Mouse (Mus musculus) stomach, postnatal 0 days (tissue): ENCODE data around the gene Fgfr2. TPM values are rescaled to one million over a fixed set of nuclear protein-coding genes. Genes with fewer than 3 reads are reported as not detected.

Source experiments
- ATAC-seq: fragments of 200-750 bp; cut with Nextera tagmentation; 2 replicates; pipeline ENCODE4 v1.8.0; 2017; ENCODE audit not compliant: low FRiP score, low TSS enrichment
- DNase-seq: peaks from one replicate; pipeline ENCODE4 v3.0.0-alpha.2; 2016; ENCODE audit warnings: low spot score
- H3K27ac ChIP-seq: fragments of 300-500 bp; sonication (generic); replicated peaks from 2 replicates; pipeline ENCODE4 v1.5.1; 2014; ENCODE audit warnings: mild to moderate bottlenecking, control low read depth
- H3K27me3 ChIP-seq: fragments of 300-500 bp; sonication (generic); 2 replicates; pipeline ENCODE4 v1.6.1; 2014; ENCODE audit warnings: low read length; ENCODE audit not compliant: control insufficient read depth, insufficient read depth
- H3K36me3 ChIP-seq: fragments of 300-500 bp; sonication (generic); 2 replicates; pipeline ENCODE4 v1.6.1; 2014; ENCODE audit warnings: low read length, mixed read lengths; ENCODE audit not compliant: control insufficient read depth, insufficient read depth
- H3K4me1 ChIP-seq: fragments of 300-500 bp; sonication (generic); replicated peaks from 2 replicates; pipeline ENCODE4 v1.6.1; 2014; ENCODE audit warnings: antibody characterized with exemption; ENCODE audit not compliant: control insufficient read depth, insufficient read depth
- H3K4me2 ChIP-seq: fragments of 300-500 bp; sonication (generic); replicated peaks from 2 replicates; pipeline ENCODE4 v1.6.1; 2014; ENCODE audit warnings: low read depth, mild to moderate bottlenecking, control low read depth, moderate library complexity
- H3K4me3 ChIP-seq: fragments of 300-500 bp; sonication (generic); 2 replicates; pipeline ENCODE4 v1.5.1; 2014; ENCODE audit warnings: low read depth, low read length, control low read depth
- H3K9ac ChIP-seq: fragments of 300-500 bp; sonication (generic); 2 replicates; pipeline ENCODE4 v1.6.1; 2014; ENCODE audit warnings: mild to moderate bottlenecking, low read length, control low read depth, mixed read lengths
- H3K9me3 ChIP-seq: fragments of 300-500 bp; sonication (generic); 2 replicates; pipeline ENCODE4 v1.6.1; 2016; ENCODE audit warnings: low read length; ENCODE audit not compliant: control insufficient read depth
- CTCF ChIP-seq: IDR thresholded peaks from 2 replicates; pipeline ENCODE4 v1.5.1; 2016; ENCODE audit warnings: antibody characterized with exemption, low read depth, mild to moderate bottlenecking, moderate library complexity
- EP300 ChIP-seq: optimal IDR thresholded peaks from 2 replicates; pipeline ENCODE3; 2016; ENCODE audit warnings: antibody characterized with exemption
- WGBS: fragments of 180-500 bp; shearing (Covaris S2); extraction: QIAGEN DNeasy Blood & Tissue Kit; methylation state at CpG from one replicate; pipeline ENCODE4 v1.1.7; 2014; 5-methylcytosine and 5-hydroxymethylcytosine counted together
- polyA plus RNA-seq: library from polyadenylated mRNA; unstranded; fragments of >200 nt; fragmentation: Nextera tagmentation; extraction: Ambion mirVana; gene quantifications from 2 replicates; pipeline ENCODE4 v1.2.1, GENCODE M21; 2015

Gene Fgfr2
- polyA plus RNA-seq, 1 experiment from 2014 or later: 60.8 TPM

- Histone ChIP-seq H3K4me3 (no peak overlapping the region), H3K4me1 (no peaks in the 10 kb centered on the region), H3K27ac (no peak overlapping the region), H3K36me3 (no peaks in the 10 kb centered on the region), H3K27me3 (no peaks in the 10 kb centered on the region), H3K9ac (no peak overlapping the region), H3K4me2 (no peak overlapping the region), H3K9me3 (no peaks in the 10 kb centered on the region)
- no peak for ATAC-seq
- no peak for TF ChIP-seq CTCF
- TF ChIP-seq EP300: no peak
- WGBS: 50% methylated on average over 7 of the region's 7 CpGs
- no peak for DNase-seq
These were observed 1960.9 kb downstream of the Fgfr2 start for GRCm38 (mm10) chr7:131162251-131162650.

GRCm38 (mm10) chr7:131153044-131153443, 1970.1 kb downstream of the Fgfr2 start:
- Histone ChIP-seq H3K4me1 (no peaks in the 10 kb centered on the region), H3K36me3 (no peaks in the 10 kb centered on the region), H3K9ac (no peak overlapping the region), H3K27ac (no peak overlapping the region), H3K27me3 (no peaks in the 10 kb centered on the region), H3K4me2 (no peak overlapping the region), H3K9me3 (no peaks in the 10 kb centered on the region), H3K4me3 (no peak overlapping the region)
- TF ChIP-seq EP300: no peak
- TF ChIP-seq CTCF: no peak
- WGBS: 70% methylated on average over 5 of the region's 5 CpGs
- DNase-seq (no peak), ATAC-seq (0 out of 2 replicates have a peak, but pooled peaks have one; percentile 38)

GRCm38 (mm10) chr7:131150179-131150578, 1973.0 kb downstream of the Fgfr2 start:
- 65% methylated on average over 3 of the region's 3 CpGs for WGBS
- no peaks in the 10 kb centered on the region for H3K27me3 ChIP-seq
- DNase-seq: no peak
- no peak overlapping the region for H3K4me3 ChIP-seq
- H3K9me3 ChIP-seq: no peaks in the 10 kb centered on the region
- no peaks in the 10 kb centered on the region for H3K4me1 ChIP-seq
- no peak overlapping the region for H3K27ac ChIP-seq
- no peak for TF ChIP-seq CTCF
- H3K9ac ChIP-seq: no peak overlapping the region
- ATAC-seq: no peak
- H3K36me3 ChIP-seq: no peaks in the 10 kb centered on the region
- H3K4me2 ChIP-seq: no peak overlapping the region

GRCm38 (mm10) chr7:131146214-131146613, 1976.9 kb downstream of the Fgfr2 start, which contains the start of gene 4933402N03Rik:
TSS of gene 4933402N03Rik (minus strand) at chr7:131146314.
- no peak within 1 kb of the TSS for H3K27ac ChIP-seq
- DNase-seq (no peak), ATAC-seq (no peak)
- no peak within 1 kb of the TSS for H3K4me2 ChIP-seq
- no peaks in the 10 kb centered on the region for H3K4me1 ChIP-seq
- H3K4me3 ChIP-seq: no peak within 1 kb of the TSS
- TF ChIP-seq EP300 (no peak), CTCF (no peak)
- 79% methylated on average over 2 of the region's 2 CpGs for WGBS
- H3K27me3 ChIP-seq: no peaks in the 10 kb centered on the region
- H3K9ac ChIP-seq: no peak within 1 kb of the TSS
- H3K9me3 ChIP-seq: no peaks in the 10 kb centered on the region
- no peaks in the 10 kb centered on the region for H3K36me3 ChIP-seq

GRCm38 (mm10) chr7:131133181-131133580, 1990.0 kb downstream of the Fgfr2 start:
- ATAC-seq: no peak
- DNase-seq: no peak
- Histone ChIP-seq H3K9ac (no peak overlapping the region), H3K36me3 (no peaks in the 10 kb centered on the region), H3K27ac (no peak overlapping the region), H3K9me3 (no peaks in the 10 kb centered on the region), H3K4me3 (no peak overlapping the region), H3K4me2 (no peak overlapping the region), H3K27me3 (no peaks in the 10 kb centered on the region), H3K4me1 (no peaks in the 10 kb centered on the region)
- TF ChIP-seq EP300 (no peak), CTCF (no peak)
- WGBS: 75% methylated on average over 3 of the region's 3 CpGs

- TF ChIP-seq EP300: no peak
- TF ChIP-seq CTCF: no peak
These were observed 1993.1 kb downstream of the Fgfr2 start for GRCm38 (mm10) chr7:131130021-131130420.

More at GRCm38 (mm10) chr7:131130021-131130420, 1993.1 kb downstream of the Fgfr2 start:
- H3K36me3 ChIP-seq: no peaks in the 10 kb centered on the region
- H3K27ac ChIP-seq: no peak overlapping the region
- 51% methylated on average over 12 of the region's 12 CpGs for WGBS
- no peaks in the 10 kb centered on the region for H3K27me3 ChIP-seq
- peak; percentile 18 for DNase-seq
- no peaks in the 10 kb centered on the region for H3K4me1 ChIP-seq
- H3K4me3 ChIP-seq: no peak overlapping the region
- no peaks in the 10 kb centered on the region for H3K9me3 ChIP-seq
- no peak overlapping the region for H3K4me2 ChIP-seq
- no peak for ATAC-seq
- H3K9ac ChIP-seq: no peak overlapping the region
